Mouse (Mus musculus): Measurements from ENCODE around the gene Gm4737. TPM values are rescaled to one million over a fixed set of nuclear protein-coding genes. Genes with fewer than 3 reads are reported as not detected.

Gene Gm4737
- total RNA-seq, 2 experiments from 2014 or later, result 10.2 to 15.4 TPM

Other genes starting within 250 kb of the Gm4737 start
- gene Phldb2, start 201.5 kb downstream of the Gm4737 start, total RNA-seq (2021), result 10 to 100 TPM in 1 of 2 experiments, 1 to 10 TPM in 1; 9.6 to 10.7 TPM
- gene Plcxd2, start 144.9 kb downstream of the Gm4737 start, total RNA-seq (2021), result under 1 TPM; 0.15 to 0.26 TPM
- under 1 TPM in 1 of 2 experiments, not detected in 1; 0.85 TPM for gene Cd96, start 34.8 kb downstream of the Gm4737 start, total RNA-seq (2021)

Measured in heart, adult 18-20 months (tissue).